ENCODE assay signal across 10 mouse cellular contexts in genomic region chr7:51913292-51914050, GRCm38 (mm10). TPM values are rescaled to one million over a fixed set of nuclear protein-coding genes. Genes with fewer than 3 reads are reported as not detected.
DNase-seq lines count a peak whose midpoint lies in the region; ATAC-seq and TF ChIP-seq lines count a peak whose summit lies in the region.
"Had no signal": no experiment of that assay in that cellular context is flagged by ENCODE, and none has a peak within 500 bp of the region (broad histone marks: within the 10 kb centered on the region; RNA-seq: fewer than 3 reads in every experiment).

No protein-coding gene starts in this region.

- ATAC-seq in Patski, result peak; percentile 96
- ATAC-seq in limb, embryonic 11.5 days (ENCODE audit: insufficient number of reproducible peaks, low FRiP score, low TSS enrichment, low read depth), result peak; percentile 70; the same call in 1 of the 2 replicates

- H3K9ac ChIP-seq in limb, embryonic 11.5 days (ENCODE audit: low read length), result no peak overlapping the region

- intact Hi-C loops in heart, postnatal 25 days (cut with DNase I), result loop anchor here (2.0 kb wide), 1 partner anchor 33 kb away; no protein-coding TSS in a partner anchor

- POLR2A ChIA-PET in Patski (lab: Charles Lee), result no interaction called here

- no peaks in the 10 kb centered on the region for H3K9me3 ChIP-seq in limb, embryonic 11.5 days (ENCODE audit: control insufficient read depth, low read length)
- H3K9me3 ChIP-seq: G1E had no signal

- TF ChIP-seq CTCF in Patski (IDR thresholded peaks at IDR 0.05), result no peak

- H3K36me3 ChIP-seq in limb, embryonic 11.5 days (ENCODE audit: control insufficient read depth, insufficient read depth, low read length), result no peaks in the 10 kb centered on the region
- H3K36me3 ChIP-seq: G1E had no signal

- WGBS in limb, embryonic 11.5 days, result 54% methylated on average over 3 of the region's 3 CpGs

- peak; percentile 90 for DNase-seq in heart, adult 11 months
- no peak for DNase-seq in heart, postnatal 25 days (ENCODE audit: low spot score)
- peak; percentile 35 for DNase-seq in Patski (ENCODE audit: low read depth, low spot score)
- DNase-seq in heart, adult 18-20 months, result peak; percentile 44 to 53
- peak; percentile 43 for DNase-seq in limb, embryonic 11.5 days (ENCODE audit: low spot score)
- DNase-seq in spleen, postnatal 4 days (ENCODE audit: low spot score in 2 of 2), result no peak
- no peak for DNase-seq in layer of hippocampus, adult 9-11 months
- DNase-seq in frontal cortex, postnatal 14 days (ENCODE audit: low spot score in 2 of 2), result no peak
- DNase-seq: right cerebral cortex, adult 18-20 months had no signal

- H3K4me2 ChIP-seq in limb, embryonic 11.5 days (ENCODE audit: low read depth, severe bottlenecking), result no peak overlapping the region

- peaks cover 14% of the 10 kb centered on the region for H3K4me1 ChIP-seq in limb, embryonic 11.5 days (ENCODE audit: control insufficient read depth, insufficient read depth, low read length)

- peak overlapping the region; percentile 53 for H3K27ac ChIP-seq in limb, embryonic 11.5 days (replicated peaks; ENCODE audit: low read depth, low read length)

- CTCF ChIA-PET in Patski (lab: Charles Lee), result interaction anchor here (1.0 kb wide), 1 partner anchor 21 kb away, joined by 5 read pairs; no protein-coding TSS in a partner anchor

- no peak overlapping the region for H3K4me3 ChIP-seq in limb, embryonic 11.5 days (ENCODE audit: low read depth, low read length)

- in situ Hi-C loops in Patski (cut with MboI; ENCODE audit: low pct_unique_long_range_greater_than_20kb), result no loop called here

- no peaks in the 10 kb centered on the region for H3K27me3 ChIP-seq in Patski
- no peaks in the 10 kb centered on the region for H3K27me3 ChIP-seq in limb, embryonic 11.5 days (ENCODE audit: control insufficient read depth, insufficient read depth, low read length)

RNA-seq across cellular contexts. Expression of gene Fancf, which starts 51.4 kb away (rescaled TPM):
- 1 to 10 TPM; 2.0 to 2.4 TPM for total RNA-seq in heart, postnatal 25 days (2021)
- polyA plus RNA-seq in Patski (2021), result 2.7 TPM
- 1 to 10 TPM; 1.3 to 1.5 TPM for total RNA-seq in heart, adult 18-20 months (2021)
- polyA plus RNA-seq in limb, embryonic 11.5 days (2014; fragmentation: Nextera tagmentation; extraction: Ambion mirVana), result 20.1 and 21.1 TPM in 2 replicates

RNA-seq across cellular contexts. Expression of gene Gas2, which starts 51.7 kb away (rescaled TPM):
- total RNA-seq in heart, postnatal 25 days (2021), result 1 to 10 TPM; 6.4 to 7.5 TPM
- polyA plus RNA-seq in Patski (2021), result 2.8 TPM
- total RNA-seq in heart, adult 18-20 months (2021), result 1 to 10 TPM; 3.7 to 4.2 TPM
- polyA plus RNA-seq in limb, embryonic 11.5 days (2014; fragmentation: Nextera tagmentation; extraction: Ambion mirVana), result 106 and 109 TPM in 2 replicates

Comparison
In these comparisons a context has a peak if more than half of its experiments do, and no peak if none do; other contexts are left out.
1. DNase-seq: peak in heart, adult 11 months (single experiment), Patski (single experiment), heart, adult 18-20 months (2 of 2) and limb, embryonic 11.5 days (single experiment); none in heart, postnatal 25 days (single experiment), spleen, postnatal 4 days (0 of 2), layer of hippocampus, adult 9-11 months (single experiment) and frontal cortex, postnatal 14 days (0 of 2).